Mouse (Mus musculus) liver, embryonic 14.5 days (tissue): ENCODE results near the gene Tpst2.

Source experiments
- CTCF ChIP-seq: IDR thresholded peaks from 2 replicates; pipeline ENCODE4 v1.5.1; 2016; ENCODE audit warnings: antibody characterized with exemption, low read depth, control low read depth
- EP300 ChIP-seq: IDR thresholded peaks from 2 replicates; pipeline ENCODE4 v1.6.1; 2016; ENCODE audit warnings: antibody characterized with exemption, low read depth

DNA sequence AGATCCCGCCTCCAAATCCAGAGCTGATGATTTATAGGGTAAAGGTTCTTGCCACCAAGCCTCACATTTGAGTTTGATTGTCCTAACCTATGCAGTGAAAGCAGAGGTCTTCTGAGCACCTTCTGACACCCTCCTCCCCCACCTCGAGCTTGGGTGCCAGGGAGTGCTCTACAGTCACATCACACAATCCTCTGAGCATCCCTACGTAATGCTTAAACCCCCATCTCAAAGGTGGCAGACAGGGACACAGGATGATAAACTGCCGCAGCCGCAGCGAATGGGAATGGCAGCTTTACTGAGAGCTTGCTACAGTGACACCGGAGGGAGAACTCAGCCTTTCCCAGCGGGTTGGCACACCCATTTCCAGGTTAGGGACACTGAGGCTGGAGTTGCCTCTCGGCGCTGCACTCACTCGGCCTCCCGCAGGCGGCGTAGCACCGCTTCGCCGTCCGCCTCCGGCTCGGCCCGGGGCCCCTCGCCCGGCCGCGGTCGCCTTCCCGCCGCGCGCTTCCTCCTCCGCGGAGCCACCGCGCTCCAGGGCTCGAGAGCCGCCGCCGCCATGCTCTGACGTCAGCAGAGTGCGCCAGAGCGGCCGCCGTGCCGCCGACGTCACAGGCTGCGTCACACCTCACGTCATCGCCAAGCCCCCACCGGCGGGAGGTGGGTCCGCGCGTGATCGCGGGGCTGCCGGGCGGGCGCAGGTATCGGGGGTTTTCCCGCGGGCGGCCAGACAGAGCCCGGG, 66.1 kb downstream of the Tpst2 start, which contains the start of the genes Srrd and Hps4:
- TF ChIP-seq CTCF (no peak), EP300 (no peak)
